Mouse (Mus musculus) myocyte (in vitro differentiated cells): ENCODE results near the gene Smad1.

Experiments used
- CEBPB ChIP-seq: IDR thresholded peaks from 2 replicates; pipeline ENCODE4 v1.6.1; 2011; ENCODE audit warnings: mild to moderate bottlenecking, moderate library complexity; ENCODE audit not compliant: poor library complexity, insufficient read depth, severe bottlenecking
- E2F4 ChIP-seq: IDR thresholded peaks from one replicate; pipeline ENCODE4 v1.6.1; 2011; ENCODE audit warnings: mild to moderate bottlenecking, control low read depth, moderate library complexity; ENCODE audit not compliant: insufficient read depth
- MAX ChIP-seq: IDR thresholded peaks from one replicate; pipeline ENCODE4 v1.6.1; 2011; ENCODE audit warnings: low read depth, mild to moderate bottlenecking, control low read depth
- MYOD1 ChIP-seq, 3 experiments: IDR thresholded peaks; one replicate each; pipeline ENCODE4 v1.6.1; 2011; ENCODE audit warnings: control low read depth in 2 of 3, low read depth in 2 of 3, mild to moderate bottlenecking in 2 of 3, moderate library complexity in 1 of 3; ENCODE audit not compliant: insufficient read length in 2 of 3, control insufficient read depth in 1 of 3
- MYOG ChIP-seq, 3 experiments: IDR thresholded peaks; one replicate each; pipeline ENCODE4 v1.6.1; 2011; ENCODE audit warnings: control low read depth in 2 of 3, low read depth in 2 of 3, mild to moderate bottlenecking in 2 of 3; ENCODE audit not compliant: insufficient read length in 2 of 3, control insufficient read depth in 1 of 3, insufficient read depth in 1 of 3
- POLR2A ChIP-seq: IDR thresholded peaks from one replicate; pipeline ENCODE4 v1.6.1; 2011; ENCODE audit warnings: low read depth, mild to moderate bottlenecking, control low read depth, moderate library complexity; ENCODE audit not compliant: insufficient read length
- POLR2AphosphoS2 ChIP-seq: IDR thresholded peaks from one replicate; pipeline ENCODE4 v1.6.1; 2011; ENCODE audit warnings: low read depth, control low read depth; ENCODE audit not compliant: insufficient read length
- REST ChIP-seq: IDR thresholded peaks from one replicate; pipeline ENCODE4 v1.6.1; 2011; ENCODE audit warnings: mild to moderate bottlenecking, control low read depth, moderate library complexity; ENCODE audit not compliant: insufficient read depth, insufficient read length
- SRF ChIP-seq: IDR thresholded peaks from one replicate; pipeline ENCODE4 v1.6.1; 2011; ENCODE audit warnings: low read depth; ENCODE audit not compliant: control insufficient read depth, insufficient read length
- TCF12 ChIP-seq: IDR thresholded peaks from one replicate; pipeline ENCODE4 v1.6.1; 2011; ENCODE audit warnings: mild to moderate bottlenecking, control low read depth; ENCODE audit not compliant: poor library complexity, insufficient read depth, severe bottlenecking
- TCF3 ChIP-seq: IDR thresholded peaks from one replicate; pipeline ENCODE4 v1.6.1; 2011; ENCODE audit warnings: low read depth, control low read depth; ENCODE audit not compliant: insufficient read length
- USF1 ChIP-seq: IDR thresholded peaks from one replicate; pipeline ENCODE4 v1.6.1; 2011; ENCODE audit warnings: low read depth, mild to moderate bottlenecking, control low read depth, moderate library complexity

DNA sequence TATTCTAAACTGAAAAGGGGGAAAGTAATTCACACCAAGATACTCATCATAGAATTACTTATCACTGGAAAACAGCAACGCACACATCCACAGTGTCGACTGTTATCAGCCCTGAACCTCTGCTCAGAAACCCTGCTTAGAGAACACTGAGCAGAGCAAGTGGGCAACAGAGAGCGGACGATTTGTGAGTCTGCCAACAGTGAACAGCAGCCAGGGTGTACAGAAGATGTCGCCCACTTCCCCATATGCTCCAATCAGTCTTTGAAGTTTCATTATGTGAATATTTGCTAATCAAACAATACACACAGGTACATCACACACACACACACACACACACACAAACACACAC lies 23.6 kb downstream of the Smad1 start:
- TF ChIP-seq POLR2A, result no peak
- TF ChIP-seq E2F4, result no peak
- no peak for TF ChIP-seq SRF
- no peak for TF ChIP-seq MAX
- no peak for TF ChIP-seq REST
- TF ChIP-seq POLR2AphosphoS2, result no peak
- TF ChIP-seq CEBPB, result no peak
- no peak for TF ChIP-seq MYOD1 (IDR thresholded peaks at IDR 0.05; ENCODE audit: control insufficient read depth in 1 of 3, insufficient read length in 2 of 3, low read depth in 2 of 3)
- TF ChIP-seq USF1, result no peak
- TF ChIP-seq TCF12, result no peak
- no peak for TF ChIP-seq TCF3
- TF ChIP-seq MYOG (IDR thresholded peaks at IDR 0.05; ENCODE audit: control insufficient read depth in 1 of 3, insufficient read depth in 1 of 3, insufficient read length in 2 of 3, low read depth in 2 of 3), result no peak
